Mouse (Mus musculus) urinary bladder, postnatal 10 days (tissue): ENCODE measurements around the gene Vcp.

Source experiments
- DNase-seq: peaks from one replicate; pipeline ENCODE4 v3.0.0; 2022; ENCODE audit warnings: low spot score

Gene Vcp

DNA sequence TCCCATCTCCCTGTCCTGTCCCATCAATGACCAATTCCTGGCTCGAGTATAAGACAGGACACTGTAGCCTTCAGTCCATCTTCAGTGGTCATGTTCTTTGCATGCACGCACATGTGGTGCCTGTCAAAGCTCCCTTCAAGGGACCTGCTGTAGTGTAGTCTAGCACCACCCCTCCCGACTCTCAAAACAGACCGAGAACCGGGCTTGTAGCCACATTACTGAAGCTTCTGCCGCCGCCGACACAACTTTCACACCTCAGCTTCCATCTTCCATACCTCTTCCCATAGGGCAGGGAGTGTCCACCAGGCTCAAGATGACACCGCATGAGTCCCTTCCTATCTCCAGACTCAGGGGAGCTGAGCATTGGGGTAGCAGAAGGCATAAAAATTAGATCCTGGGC lies 56.1 kb downstream of the Vcp start:
- no peak for DNase-seq

DNA sequence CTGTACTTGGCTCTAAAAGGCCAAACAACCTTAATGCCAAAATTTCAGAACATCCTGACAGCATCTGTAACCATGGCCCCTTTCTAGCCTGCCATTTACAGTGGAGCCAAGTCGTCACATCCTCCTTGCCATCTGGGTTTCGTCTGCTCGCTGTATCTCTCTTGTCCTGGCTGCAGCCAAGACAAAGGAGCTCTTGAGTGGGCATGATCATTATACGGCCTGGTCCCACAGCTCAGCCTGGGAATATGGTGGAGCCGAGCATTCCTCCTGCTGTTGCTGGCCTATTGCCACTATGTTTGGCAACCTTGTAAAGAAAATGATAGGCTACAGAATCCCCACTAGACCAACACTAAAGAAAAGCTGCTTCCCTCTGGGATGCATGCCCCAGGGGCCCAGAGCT lies 57.0 kb downstream of the Vcp start:
- no peak for DNase-seq

DNA sequence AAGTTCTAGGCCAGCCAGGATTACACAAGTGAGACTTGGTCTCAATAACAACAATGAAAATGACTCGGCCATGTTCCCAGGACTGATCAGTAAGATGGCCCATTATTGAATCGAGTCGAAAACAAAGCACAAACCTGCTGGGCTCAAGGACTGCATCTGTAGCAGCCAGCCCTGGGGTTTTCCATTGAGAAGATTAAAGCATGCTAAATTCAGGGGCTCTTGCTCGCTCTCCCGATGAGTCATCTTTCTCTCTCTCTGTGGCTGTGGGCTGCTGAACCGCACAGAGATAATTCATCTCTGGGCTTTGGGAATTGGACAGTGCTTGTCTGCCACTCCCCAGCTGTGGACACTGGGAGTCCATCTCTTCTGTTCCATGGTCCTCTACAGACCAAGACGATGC lies 58.9 kb downstream of the Vcp start:
- no peak for DNase-seq

DNA sequence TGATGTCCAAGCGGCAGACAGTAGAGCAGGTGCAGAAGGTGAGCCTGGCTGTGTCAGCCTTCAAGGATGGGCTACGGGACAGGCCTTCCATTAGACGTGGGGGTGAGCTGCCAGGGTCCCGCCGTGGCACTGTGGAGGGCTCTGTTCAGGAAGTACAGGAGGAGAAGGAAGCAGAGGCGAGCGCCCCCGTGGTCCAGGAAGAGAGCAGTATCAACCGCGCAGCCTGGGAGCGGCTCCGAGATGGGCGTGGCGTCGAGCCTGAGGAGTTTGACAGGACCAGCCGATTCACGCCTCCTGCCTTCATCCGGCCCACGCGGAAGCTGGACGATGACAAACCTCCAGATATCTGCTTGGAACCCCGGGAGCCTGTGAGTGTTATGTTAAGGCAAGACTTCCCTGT lies 66.7 kb downstream of the Vcp start:
- peak; percentile 22 for DNase-seq

DNA sequence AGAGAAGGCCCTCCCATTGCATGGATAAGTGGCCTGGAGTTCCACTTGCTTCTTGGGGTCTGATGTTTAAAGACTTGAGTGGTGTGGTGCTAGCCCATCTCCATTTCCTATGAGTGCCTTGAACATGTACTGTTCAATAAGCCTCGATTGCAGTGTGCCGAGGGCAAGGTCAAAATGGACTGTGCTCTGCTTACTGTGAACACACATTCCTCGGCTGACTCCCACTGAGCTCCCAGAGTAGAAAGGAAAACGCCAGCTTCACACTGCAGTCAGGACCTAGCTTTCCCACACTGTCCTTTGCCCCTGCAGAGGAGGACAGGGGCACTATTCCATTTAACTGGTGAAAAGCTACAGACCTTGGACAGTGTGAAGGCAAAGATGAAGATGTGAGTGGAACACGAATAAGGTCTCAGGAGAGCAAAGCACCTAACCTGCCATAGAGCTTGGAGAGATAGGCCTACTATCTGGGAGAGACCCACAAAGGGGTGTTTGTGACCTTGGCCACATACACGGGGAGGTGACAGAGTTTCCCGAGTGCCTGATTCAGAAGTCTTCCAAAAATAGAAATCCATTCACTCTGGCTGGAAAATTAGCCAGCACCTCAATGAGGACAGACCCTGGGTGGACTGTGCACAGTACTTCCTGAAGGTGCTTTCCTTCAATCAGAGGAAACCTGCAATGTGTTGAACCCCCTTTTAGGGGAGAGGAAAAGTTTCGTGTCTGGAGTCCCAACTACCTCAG lies 67.9 kb downstream of the Vcp start:
- no peak for DNase-seq
